Mouse (Mus musculus): ENCODE measurements around the gene Npcd. TPM values are rescaled to one million over a fixed set of nuclear protein-coding genes. Genes with fewer than 3 reads are reported as not detected.
"Not testable (repeated sequence)": the region's sequence is repeated elsewhere in the genome, so short reads cannot be mapped to it uniquely, and the experiment has no call there.

Npcd gene
- total and polyA plus RNA-seq, 3 experiments, result not detected

DNA sequence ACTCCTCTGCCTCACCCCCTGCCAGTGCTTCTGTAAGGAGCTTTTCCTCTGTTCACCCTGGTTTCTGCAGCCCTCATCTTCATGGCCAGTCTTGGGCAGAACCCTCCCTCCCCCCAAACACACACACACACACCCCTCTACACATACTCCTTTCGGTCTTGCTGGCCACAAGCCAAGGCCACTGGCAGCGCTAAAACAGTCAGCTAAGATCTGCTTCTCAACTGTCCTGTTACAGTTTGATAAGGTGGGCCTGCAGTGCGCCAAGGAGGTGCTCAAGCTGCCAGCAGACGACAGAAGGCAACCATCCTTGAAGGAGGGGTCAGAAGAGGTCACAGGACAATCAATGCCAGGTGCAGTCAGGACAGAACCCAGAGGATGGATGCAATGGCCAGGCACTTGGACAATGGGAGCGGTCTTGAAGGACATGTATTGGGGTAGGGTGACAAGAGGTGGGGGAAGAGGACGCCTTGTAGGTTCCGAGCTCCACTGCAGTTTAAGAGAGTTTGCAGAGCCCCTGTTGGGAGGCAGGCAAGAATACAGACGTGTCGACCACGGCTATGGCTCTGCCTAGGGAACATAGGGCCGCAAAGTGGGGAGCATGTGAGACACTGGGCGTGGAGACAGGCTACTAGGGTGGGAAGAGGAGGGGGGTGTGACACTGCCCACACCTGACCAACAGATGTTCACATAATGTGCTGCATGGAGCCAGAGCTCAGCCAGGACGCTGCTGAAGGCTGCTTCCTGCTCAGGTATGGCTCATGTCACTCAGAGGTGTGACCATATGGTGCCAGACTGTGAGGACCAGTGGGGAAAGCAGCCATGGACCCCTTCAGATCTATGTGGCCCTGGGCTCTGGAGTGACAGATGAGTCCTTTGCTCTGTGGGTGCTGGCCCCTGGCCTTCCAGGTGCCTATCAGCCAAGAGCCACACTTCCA, 11.5 kb downstream of the Npcd start:
- Histone ChIP-seq H3K27me3 (ENCODE audit: insufficient read depth, low read length) (peaks cover 10% of the 10 kb centered on the region), H3K4me1 (ENCODE audit: insufficient read depth, low read depth, low read length) (peaks cover 7% of the 10 kb centered on the region; the same call in 1 of the 2 replicates), H3K36me3 (replicated peaks) (peaks cover 15% of the 10 kb centered on the region), H3K4me3 (ENCODE audit: low read depth, low read length) (no peak overlapping the region), H3K9me3 (replicated peaks) (peaks cover 4% of the 10 kb centered on the region; the same call in 1 of the 2 replicates)
- ATAC-seq (ENCODE audit: extremely low read depth, insufficient number of reproducible peaks, low FRiP score, poor library complexity, severe bottlenecking) (no peak), DNase-seq (ENCODE audit: low spot score) (no peak)
- TF ChIP-seq GATA1 (IDR thresholded peaks at IDR 0.05; ENCODE audit: borderline replicate concordance, low read length) (no peak), CTCF (IDR thresholded peaks at IDR 0.05; ENCODE audit: low read depth, low read length) (no peak), GATA2 (IDR thresholded peaks at IDR 0.05; ENCODE audit: borderline replicate concordance, low read depth, low read length) (no peak), POLR2AphosphoS5 (IDR thresholded peaks at IDR 0.05; ENCODE audit: insufficient replicate concordance, low read depth, low read length) (no peak), TAL1 (conservative IDR thresholded peaks at IDR 0.05; ENCODE audit: low read depth, low read length) (no peak)

DNA sequence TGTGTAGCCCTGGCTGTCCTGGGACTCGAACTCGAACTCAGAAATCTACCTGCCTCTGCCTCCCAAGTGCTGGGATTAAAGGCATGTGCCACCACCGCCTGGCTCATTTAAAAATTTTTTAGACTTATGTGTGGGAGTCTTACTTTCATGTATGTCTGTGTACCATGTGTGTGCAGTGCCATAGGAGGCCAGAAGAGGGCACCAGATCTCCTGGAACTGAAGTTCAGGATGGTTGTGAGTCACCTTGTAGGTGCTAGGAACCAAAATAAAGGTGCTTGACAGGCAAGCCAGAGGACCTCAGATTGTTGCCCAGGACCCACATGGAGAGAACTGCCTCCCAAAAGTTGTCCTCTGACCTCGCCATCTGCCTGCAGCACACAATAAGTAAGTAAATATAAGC, 15.7 kb downstream of the Npcd start:
- H3K4me1 ChIP-seq (ENCODE audit: insufficient read depth, low read depth, low read length), result peaks cover 3% of the 10 kb centered on the region; the same call in 1 of the 2 replicates
- DNase-seq (ENCODE audit: low spot score) (no peak), ATAC-seq (ENCODE audit: extremely low read depth, insufficient number of reproducible peaks, low FRiP score, poor library complexity, severe bottlenecking) (no peak)
- H3K4me3 ChIP-seq (ENCODE audit: low read depth, low read length), result no peak overlapping the region
- peaks cover 20% of the 10 kb centered on the region for H3K27me3 ChIP-seq (ENCODE audit: insufficient read depth, low read length)
- peaks cover 1% of the 10 kb centered on the region for H3K36me3 ChIP-seq (replicated peaks)
- H3K9me3 ChIP-seq (replicated peaks), result peaks cover 4% of the 10 kb centered on the region; the same call in 1 of the 2 replicates
- TF ChIP-seq TAL1 (conservative IDR thresholded peaks at IDR 0.05; ENCODE audit: low read depth, low read length) (no peak), GATA1 (IDR thresholded peaks at IDR 0.05; ENCODE audit: borderline replicate concordance, low read length) (no peak), POLR2AphosphoS5 (IDR thresholded peaks at IDR 0.05; ENCODE audit: insufficient replicate concordance, low read depth, low read length) (no peak), GATA2 (IDR thresholded peaks at IDR 0.05; ENCODE audit: borderline replicate concordance, low read depth, low read length) (no peak), CTCF (IDR thresholded peaks at IDR 0.05; ENCODE audit: low read depth, low read length) (no peak)

- DNase-seq (ENCODE audit: low spot score), result no peak
- Histone ChIP-seq H3K27me3 (ENCODE audit: insufficient read depth, low read length) (peaks cover 22% of the 10 kb centered on the region), H3K36me3 (replicated peaks) (no peaks in the 10 kb centered on the region), H3K4me3 (ENCODE audit: low read depth, low read length) (no peak overlapping the region), H3K9me3 (replicated peaks) (peaks cover 4% of the 10 kb centered on the region; the same call in 1 of the 2 replicates), H3K4me1 (ENCODE audit: insufficient read depth, low read depth, low read length) (no peaks in the 10 kb centered on the region)
- ATAC-seq (ENCODE audit: extremely low read depth, insufficient number of reproducible peaks, low FRiP score, poor library complexity, severe bottlenecking), result no peak
- TF ChIP-seq GATA2 (IDR thresholded peaks at IDR 0.05; ENCODE audit: borderline replicate concordance, low read depth, low read length) (no peak), TAL1 (conservative IDR thresholded peaks at IDR 0.05; ENCODE audit: low read depth, low read length) (no peak), GATA1 (IDR thresholded peaks at IDR 0.05; ENCODE audit: borderline replicate concordance, low read length) (no peak), POLR2AphosphoS5 (IDR thresholded peaks at IDR 0.05; ENCODE audit: insufficient replicate concordance, low read depth, low read length) (no peak), CTCF (IDR thresholded peaks at IDR 0.05; ENCODE audit: low read depth, low read length) (no peak)
These were observed 20.3 kb downstream of the Npcd start for GRCm38 (mm10) chr15:79813666-79814258.

DNA sequence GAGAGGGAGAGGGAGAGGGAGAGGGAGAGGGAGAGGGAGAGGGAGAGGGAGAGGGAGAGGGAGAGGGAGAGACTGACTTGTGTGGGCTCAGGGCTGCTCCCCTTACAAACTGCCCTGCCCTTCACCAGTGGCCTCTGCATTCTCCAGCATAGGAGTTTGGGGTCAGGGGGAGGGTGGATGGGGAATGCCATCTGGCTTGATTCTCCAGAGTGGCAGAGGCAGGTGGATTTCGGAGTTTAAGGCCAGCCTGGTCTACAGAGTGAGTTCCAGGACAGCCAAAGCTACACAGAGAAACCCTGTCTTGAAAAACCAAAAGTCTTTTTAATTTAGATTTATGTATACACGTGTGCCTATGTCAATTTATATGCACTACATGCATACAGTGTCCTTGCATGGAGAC, 21.2 kb downstream of the Npcd start:
- not testable (repeated sequence) for DNase-seq (ENCODE audit: low spot score); H3K4me3 ChIP-seq (ENCODE audit: low read depth, low read length); H3K9me3 ChIP-seq (replicated peaks); H3K36me3 ChIP-seq (replicated peaks); ATAC-seq (ENCODE audit: extremely low read depth, insufficient number of reproducible peaks, low FRiP score, poor library complexity, severe bottlenecking); H3K4me1 ChIP-seq (ENCODE audit: insufficient read depth, low read depth, low read length)
- peaks cover 23% of the 10 kb centered on the region for H3K27me3 ChIP-seq (ENCODE audit: insufficient read depth, low read length)

GRCm38 (mm10) chr15:79810997-79811396, 23.0 kb downstream of the Npcd start:
- no peak for DNase-seq (ENCODE audit: low spot score)
- H3K36me3 ChIP-seq (replicated peaks), result no peaks in the 10 kb centered on the region
- H3K27me3 ChIP-seq (ENCODE audit: insufficient read depth, low read length), result peaks cover 21% of the 10 kb centered on the region
- TF ChIP-seq GATA1 (IDR thresholded peaks at IDR 0.05; ENCODE audit: borderline replicate concordance, low read length) (no peak), GATA2 (IDR thresholded peaks at IDR 0.05; ENCODE audit: borderline replicate concordance, low read depth, low read length) (no peak), POLR2AphosphoS5 (IDR thresholded peaks at IDR 0.05; ENCODE audit: insufficient replicate concordance, low read depth, low read length) (no peak), TAL1 (conservative IDR thresholded peaks at IDR 0.05; ENCODE audit: low read depth, low read length) (no peak), CTCF (IDR thresholded peaks at IDR 0.05; ENCODE audit: low read depth, low read length) (no peak)
- ATAC-seq (ENCODE audit: extremely low read depth, insufficient number of reproducible peaks, low FRiP score, poor library complexity, severe bottlenecking), result no peak
- H3K4me3 ChIP-seq (ENCODE audit: low read depth, low read length), result no peak overlapping the region
- H3K4me1 ChIP-seq (ENCODE audit: insufficient read depth, low read depth, low read length), result no peaks in the 10 kb centered on the region
- H3K9me3 ChIP-seq (replicated peaks), result no peaks in the 10 kb centered on the region

DNA sequence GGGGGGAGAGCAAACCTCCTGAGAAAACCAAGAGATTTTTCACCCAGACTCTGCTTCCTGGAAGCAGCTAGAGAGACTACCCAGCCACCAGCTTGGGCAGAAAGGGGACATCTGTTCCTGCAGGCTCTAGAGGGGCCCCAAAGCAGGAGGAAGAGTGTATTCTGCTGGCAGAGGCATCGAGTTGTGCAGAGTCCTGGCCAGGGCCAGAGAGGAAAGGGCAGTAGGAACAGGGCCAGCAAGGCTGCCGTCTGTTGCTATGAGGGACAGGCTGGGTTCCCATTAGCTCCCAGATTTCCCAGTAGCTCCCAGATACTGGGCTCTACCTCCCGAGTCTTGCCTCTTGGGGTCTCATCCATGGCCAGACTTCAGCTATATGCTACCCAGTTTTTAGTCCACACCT, 24.0 kb downstream of the Npcd start:
- TF ChIP-seq GATA2 (IDR thresholded peaks at IDR 0.05; ENCODE audit: borderline replicate concordance, low read depth, low read length), result no peak
- TF ChIP-seq GATA1 (IDR thresholded peaks at IDR 0.05; ENCODE audit: borderline replicate concordance, low read length), result no peak
- no peak for TF ChIP-seq POLR2AphosphoS5 (IDR thresholded peaks at IDR 0.05; ENCODE audit: insufficient replicate concordance, low read depth, low read length)
- no peak for TF ChIP-seq CTCF (IDR thresholded peaks at IDR 0.05; ENCODE audit: low read depth, low read length)
- no peak for TF ChIP-seq TAL1 (conservative IDR thresholded peaks at IDR 0.05; ENCODE audit: low read depth, low read length)
- Histone ChIP-seq H3K36me3 (replicated peaks) (no peaks in the 10 kb centered on the region), H3K4me3 (ENCODE audit: low read depth, low read length) (no peak overlapping the region), H3K9me3 (replicated peaks) (no peaks in the 10 kb centered on the region), H3K4me1 (ENCODE audit: insufficient read depth, low read depth, low read length) (no peaks in the 10 kb centered on the region), H3K27me3 (ENCODE audit: insufficient read depth, low read length) (peaks cover 21% of the 10 kb centered on the region)
- DNase-seq (ENCODE audit: low spot score) (no peak), ATAC-seq (ENCODE audit: extremely low read depth, insufficient number of reproducible peaks, low FRiP score, poor library complexity, severe bottlenecking) (no peak)

All from G1E (cell line).